Mouse (Mus musculus) mouse embryonic stem cell (cell line): Measurements from ENCODE around the gene Snd1.

Experiments used
- in situ Hi-C, 2 experiments: fragments of 300-500 bp; cut with MboI; formaldehyde crosslinking; loops; 1 replicate in 1 of 2; 3 replicates in 1 of 2; pipeline ENCODE4 v1.14.3; 2019 to 2020; ENCODE audit warnings: low sequenced_read_pairs in 2 of 2, low pct_unique_long_range_greater_than_20kb in 1 of 2, mixed read lengths in 1 of 2; ENCODE audit not compliant: unreplicated experiment in 1 of 2

Snd1 gene

GRCm38 (mm10) chr6:28753217-28753616 is 278.3 kb downstream of the Snd1 start:
- in situ Hi-C loops: no loop called here

DNA sequence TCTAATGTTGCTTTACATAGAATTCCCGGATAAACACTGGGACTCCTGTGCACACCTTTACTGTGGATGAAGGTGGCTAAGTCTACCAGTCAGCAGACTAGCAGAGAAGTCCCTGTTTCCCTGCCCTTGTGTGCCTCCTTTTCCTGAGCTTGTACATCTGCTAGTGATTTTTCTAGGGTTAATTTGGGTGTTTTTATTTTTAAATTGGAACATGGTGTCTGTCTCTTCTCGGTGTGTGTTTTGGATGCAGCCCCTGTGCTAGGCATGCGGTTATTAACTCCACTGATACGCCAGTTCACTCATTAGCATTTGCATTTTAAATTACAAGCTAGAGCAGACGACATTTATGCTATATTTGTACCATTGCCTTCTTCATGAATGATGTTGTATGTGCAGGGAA is 278.7 kb downstream of the Snd1 start:
- in situ Hi-C loops: no loop called here

GRCm38 (mm10) chr6:28754127-28754898 is 279.4 kb downstream of the Snd1 start:
- in situ Hi-C loops: no loop called here

DNA sequence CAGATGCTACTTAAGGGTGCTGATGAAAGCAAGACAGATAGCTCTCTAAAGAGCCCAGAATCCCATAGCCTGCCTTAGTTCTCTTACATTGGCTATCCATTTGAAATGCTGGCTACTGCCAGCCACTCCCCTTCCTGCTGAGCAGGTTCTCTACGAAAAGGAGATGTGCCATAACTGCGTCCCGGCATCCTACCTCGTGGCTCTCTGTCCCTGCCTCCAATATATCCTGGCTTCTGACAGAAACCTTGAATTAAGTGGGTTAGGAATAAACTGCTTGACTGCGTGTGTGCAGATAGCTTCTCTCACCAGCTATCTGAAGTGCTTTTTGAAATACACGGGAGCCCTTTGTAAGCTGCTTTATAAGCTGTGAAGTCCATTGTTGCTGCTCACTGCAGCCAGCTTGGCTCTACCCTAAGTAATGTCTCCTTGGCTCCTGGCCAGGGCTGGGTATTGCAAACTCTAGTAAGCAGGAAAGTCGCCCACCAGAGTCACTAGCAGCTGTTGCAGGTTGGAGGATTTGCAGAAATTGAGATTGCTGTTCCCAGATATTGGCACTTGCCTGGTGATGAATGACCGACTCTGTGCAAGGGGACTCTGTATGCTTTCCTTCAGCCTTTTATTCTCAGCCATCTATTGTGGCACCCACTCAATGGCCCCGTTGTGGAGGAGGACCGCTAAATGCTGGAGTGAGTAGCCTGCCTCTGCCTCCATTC is 281.5 kb downstream of the Snd1 start:
- in situ Hi-C loops: no loop called here

DNA sequence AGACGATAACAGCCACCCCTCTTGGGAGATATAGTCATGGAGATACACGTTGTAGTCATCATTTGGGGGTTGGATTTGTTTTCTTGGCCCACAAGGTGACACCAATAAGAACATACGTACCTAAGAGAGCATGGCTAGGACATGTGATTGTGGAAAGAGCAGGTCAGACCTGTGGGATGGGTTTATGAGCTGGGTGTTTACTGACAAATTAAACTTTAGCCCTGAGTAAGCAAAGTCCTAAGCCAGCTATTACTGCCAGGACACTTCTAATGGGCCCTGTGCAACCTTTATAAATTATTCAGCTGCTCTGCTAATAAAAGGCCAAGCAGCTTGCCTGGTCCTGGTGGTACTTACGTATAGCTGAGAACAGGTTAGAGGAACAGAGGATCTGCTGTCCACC is 283.4 kb downstream of the Snd1 start:
- in situ Hi-C loops: no loop called here

DNA sequence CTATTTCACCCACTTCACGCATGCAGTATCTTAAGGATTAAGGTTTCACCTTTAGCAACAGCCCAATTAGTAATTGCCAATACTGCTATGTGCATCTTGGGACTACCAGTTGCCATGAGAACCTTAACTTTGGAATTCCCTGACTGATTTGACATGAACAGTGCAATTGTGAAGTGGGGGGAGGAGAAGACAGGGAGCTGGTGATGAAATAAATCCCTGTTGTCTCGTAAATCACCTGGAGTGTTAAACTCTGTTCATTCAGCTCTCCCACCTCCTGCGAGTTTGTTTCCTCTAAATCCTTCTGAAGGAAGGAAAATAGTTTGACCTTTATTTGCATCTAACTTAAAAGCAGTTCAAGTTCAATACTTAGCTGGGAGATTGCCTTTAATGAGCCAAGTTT is 286.8 kb downstream of the Snd1 start:
- in situ Hi-C loops: no loop called here

- in situ Hi-C loops: no loop called here
Measured at GRCm38 (mm10) chr6:28762132-28762775, 287.3 kb downstream of the Snd1 start.

- in situ Hi-C loops: no loop called here
Measured at GRCm38 (mm10) chr6:28766622-28767021, 291.7 kb downstream of the Snd1 start.

DNA sequence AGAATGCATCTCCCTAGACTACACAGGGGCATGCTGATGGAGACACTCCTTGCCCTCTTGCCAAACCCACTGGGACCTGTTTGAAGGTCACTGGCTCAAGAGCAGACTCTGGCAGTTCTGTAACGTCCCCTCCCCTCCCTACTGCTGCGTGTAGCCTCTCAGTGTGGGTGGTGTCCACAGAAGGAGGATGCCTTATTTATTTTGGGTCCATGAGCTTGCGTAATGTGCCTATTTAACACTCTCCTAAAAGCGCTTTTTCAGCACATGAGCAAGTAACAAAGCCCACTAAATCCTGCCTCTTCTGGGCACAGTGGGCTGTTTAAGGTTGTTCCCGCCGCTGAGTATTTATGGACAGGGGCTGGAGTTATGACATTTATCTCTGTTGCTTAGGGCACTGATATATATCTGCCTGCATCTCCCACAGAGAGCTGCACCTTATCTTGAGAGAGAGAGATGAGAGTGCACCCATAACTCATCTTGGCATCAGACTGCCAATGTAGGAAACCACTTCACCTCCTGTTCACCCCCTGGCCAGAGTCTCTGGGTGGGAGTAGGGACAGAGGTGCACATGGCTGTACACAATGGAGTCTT is 293.0 kb downstream of the Snd1 start:
- in situ Hi-C loops: no loop called here

GRCm38 (mm10) chr6:28771331-28771730 is 296.4 kb downstream of the Snd1 start:
- in situ Hi-C loops: no loop called here

- in situ Hi-C loops: no loop called here
Measured at GRCm38 (mm10) chr6:28781696-28782095, 306.8 kb downstream of the Snd1 start.

DNA sequence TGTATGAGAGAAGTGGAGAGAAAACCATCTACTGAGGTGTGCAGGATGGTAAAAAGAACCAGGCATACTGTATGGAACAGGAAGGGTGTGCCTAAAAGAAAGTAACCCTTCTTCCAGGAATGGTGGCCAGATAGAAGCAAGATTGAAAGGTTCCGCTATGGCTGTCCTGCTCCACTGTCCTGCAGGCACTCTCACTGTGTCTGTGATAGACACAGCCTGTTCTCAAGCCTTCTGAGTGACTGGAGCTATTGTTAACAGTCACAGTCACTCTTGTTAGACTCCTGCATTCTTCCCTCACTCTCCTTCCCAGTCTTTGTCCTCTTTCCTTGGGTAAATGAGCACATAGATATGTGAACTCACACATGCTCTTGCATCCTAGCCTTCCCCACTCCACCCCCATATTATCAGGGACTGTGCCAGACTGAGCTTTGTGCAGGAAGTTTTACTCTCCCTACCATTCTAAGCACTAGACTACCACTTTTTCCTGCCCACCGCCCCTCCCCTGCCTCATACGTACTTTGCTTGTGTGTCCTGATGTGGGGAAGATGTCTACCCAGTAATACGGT is 308.2 kb downstream of the Snd1 start:
- in situ Hi-C loops: no loop called here

GRCm38 (mm10) chr6:28783953-28784352 is 309.0 kb downstream of the Snd1 start:
- in situ Hi-C loops: no loop called here

DNA sequence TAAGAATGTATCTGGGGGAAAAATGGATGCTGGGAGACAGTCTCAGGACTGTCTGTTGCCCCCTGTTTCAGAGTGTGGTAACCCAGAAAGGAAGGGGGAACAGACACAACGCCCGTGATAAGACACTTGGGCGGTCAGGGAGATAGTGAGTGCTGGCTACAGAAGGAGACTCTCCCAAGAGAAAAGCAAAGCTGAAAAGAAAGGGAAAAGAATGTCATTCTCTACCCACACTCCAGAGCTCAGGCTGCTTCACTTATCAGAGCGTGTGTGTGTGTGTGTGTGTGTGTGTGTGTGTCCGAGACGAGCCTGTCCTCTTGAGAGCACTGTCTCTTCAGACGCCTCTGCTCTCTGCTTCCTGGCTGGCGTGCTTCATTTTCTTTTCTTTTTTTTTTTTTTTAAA is 310.8 kb downstream of the Snd1 start:
- in situ Hi-C loops: no loop called here

GRCm38 (mm10) chr6:28787133-28787532 is 312.2 kb downstream of the Snd1 start:
- in situ Hi-C loops: no loop called here

DNA sequence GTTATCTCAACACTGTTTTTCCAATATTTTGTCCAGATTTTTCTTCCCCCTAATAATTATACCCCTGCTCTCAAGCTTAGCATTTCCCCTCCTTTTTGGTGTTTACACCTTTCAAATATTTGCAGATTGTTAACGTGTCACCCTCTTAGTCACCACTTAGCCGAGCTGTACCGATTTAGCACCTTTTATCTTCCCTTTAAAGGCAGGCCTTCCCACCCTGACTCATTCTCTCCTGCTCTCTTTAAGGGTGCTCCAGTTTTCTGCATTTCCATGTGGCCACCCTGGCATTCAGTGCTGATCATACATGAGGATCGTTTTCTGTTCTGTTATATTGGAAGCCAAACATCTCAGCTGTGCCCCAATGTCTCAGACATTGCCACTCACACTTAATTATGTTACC is 314.7 kb downstream of the Snd1 start:
- in situ Hi-C loops: no loop called here

GRCm38 (mm10) chr6:28791183-28791582 is 316.2 kb downstream of the Snd1 start:
- in situ Hi-C loops: no loop called here

GRCm38 (mm10) chr6:28791809-28792208 is 316.9 kb downstream of the Snd1 start:
- in situ Hi-C loops: no loop called here

- in situ Hi-C loops: no loop called here
Measured at GRCm38 (mm10) chr6:28795380-28795779, 320.4 kb downstream of the Snd1 start.
